Mouse (Mus musculus): ENCODE measurements around the gene Prim2. TPM values are rescaled to one million over a fixed set of nuclear protein-coding genes. Genes with fewer than 3 reads are reported as not detected.

The Prim2 gene
- polyA plus RNA-seq, 1 experiment from 2014 or later, result 33.5 TPM

GRCm38 (mm10) chr1:33680435-33680834, 10.8 kb upstream of the Prim2 start:
- H3K27ac ChIP-seq (replicated peaks), result no peak overlapping the region
- no peaks in the 10 kb centered on the region for H3K4me1 ChIP-seq
- 66% methylated on average over 3 of the region's 4 CpGs for WGBS
- no peak overlapping the region for H3K4me2 ChIP-seq (replicated peaks)
- no peaks in the 10 kb centered on the region for H3K36me3 ChIP-seq
- no peaks in the 10 kb centered on the region for H3K9me3 ChIP-seq
- H3K27me3 ChIP-seq, result no peaks in the 10 kb centered on the region
- H3K4me3 ChIP-seq, result no peak overlapping the region
- no peak overlapping the region for H3K9ac ChIP-seq (replicated peaks)
- no peak for ATAC-seq (replicated peaks)

GRCm38 (mm10) chr1:33673158-33673960, 3.8 kb upstream of the Prim2 start:
- Histone ChIP-seq H3K4me2 (replicated peaks) (no peak overlapping the region), H3K36me3 (no peaks in the 10 kb centered on the region), H3K9ac (replicated peaks) (no peak overlapping the region), H3K9me3 (no peaks in the 10 kb centered on the region), H3K4me1 (peaks cover 13% of the 10 kb centered on the region), H3K4me3 (no peak overlapping the region), H3K27me3 (no peaks in the 10 kb centered on the region), H3K27ac (replicated peaks) (no peak overlapping the region)
- no peak for ATAC-seq (replicated peaks)
- 77% methylated on average over 17 of the region's 17 CpGs for WGBS

DNA sequence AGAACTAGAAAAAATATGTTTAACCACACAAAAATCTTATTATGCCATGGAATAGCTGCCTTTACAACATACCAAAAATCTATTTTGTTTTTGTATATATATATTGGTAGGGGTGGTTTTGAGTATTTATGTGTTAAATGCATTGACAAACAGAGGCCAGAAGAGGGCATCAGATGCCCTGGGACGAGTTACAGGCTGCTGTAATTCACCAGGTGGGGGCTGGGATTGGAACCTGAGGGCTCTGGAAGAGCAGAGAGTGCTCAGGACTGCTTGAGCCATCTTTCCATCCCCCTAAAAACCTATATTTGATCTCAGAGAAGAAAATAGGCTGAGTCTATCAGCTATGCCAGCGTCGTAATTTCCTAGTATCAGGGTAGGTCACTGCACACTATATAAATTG, 2.9 kb upstream of the Prim2 start:
- Histone ChIP-seq H3K36me3 (no peaks in the 10 kb centered on the region), H3K4me2 (replicated peaks) (no peak overlapping the region), H3K27ac (replicated peaks) (no peak overlapping the region), H3K4me3 (no peak overlapping the region), H3K9me3 (no peaks in the 10 kb centered on the region), H3K4me1 (peaks cover 16% of the 10 kb centered on the region), H3K9ac (replicated peaks) (no peak overlapping the region), H3K27me3 (no peaks in the 10 kb centered on the region)
- 31% methylated on average over 3 of the region's 3 CpGs for WGBS
- no peak for ATAC-seq (replicated peaks)

DNA sequence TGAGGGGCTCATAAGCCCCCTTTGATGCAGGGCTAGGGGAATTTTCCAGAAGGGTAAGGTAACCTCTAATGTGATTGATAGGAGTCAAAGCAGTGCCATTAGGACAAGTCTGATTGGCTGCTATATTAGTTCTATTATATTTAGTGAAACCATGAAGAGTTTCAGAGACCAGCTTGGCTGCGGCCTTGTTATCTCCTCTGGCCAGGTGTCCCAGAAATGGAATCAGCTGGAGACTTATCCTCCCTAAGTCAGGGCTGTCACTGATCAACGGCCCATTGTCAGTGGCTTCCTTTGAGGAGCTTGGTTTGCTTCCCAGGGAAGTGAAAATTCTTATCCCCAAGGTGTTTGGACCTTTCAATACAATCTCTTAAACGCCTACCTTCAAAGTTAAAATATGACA, 2.5 kb upstream of the Prim2 start:
- WGBS, result 70% methylated on average over 3 of the region's 3 CpGs
- peaks cover 16% of the 10 kb centered on the region for H3K4me1 ChIP-seq
- no peak for ATAC-seq (replicated peaks)
- no peak overlapping the region for H3K9ac ChIP-seq (replicated peaks)
- no peaks in the 10 kb centered on the region for H3K27me3 ChIP-seq
- H3K36me3 ChIP-seq, result no peaks in the 10 kb centered on the region
- H3K4me2 ChIP-seq (replicated peaks), result no peak overlapping the region
- no peak overlapping the region for H3K4me3 ChIP-seq
- H3K9me3 ChIP-seq, result no peaks in the 10 kb centered on the region
- H3K27ac ChIP-seq (replicated peaks), result no peak overlapping the region

DNA sequence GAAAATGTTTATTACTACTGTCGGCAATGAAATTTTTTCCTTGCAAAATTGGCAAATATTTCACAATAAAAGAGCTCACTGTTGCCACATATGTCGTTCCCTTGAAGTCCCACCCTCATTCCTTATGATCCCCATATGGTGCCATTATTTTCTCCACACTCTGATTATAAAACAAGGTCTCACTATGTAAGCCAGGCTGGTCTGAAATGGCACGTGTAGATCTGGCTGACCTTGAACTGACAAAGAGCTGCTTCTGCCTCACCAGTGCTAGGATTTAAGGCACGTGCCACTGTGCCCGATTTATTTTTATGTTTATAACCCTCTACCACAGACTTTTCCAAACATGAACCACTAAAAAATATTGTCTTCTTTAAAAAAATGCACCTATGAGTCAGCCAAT, 1.8 kb upstream of the Prim2 start:
- Histone ChIP-seq H3K27me3 (no peaks in the 10 kb centered on the region), H3K27ac (replicated peaks) (no peak overlapping the region), H3K36me3 (0 out of 2 replicates have a peak, but pooled peaks cover 3% of the 10 kb centered on the region), H3K9ac (replicated peaks) (no peak overlapping the region), H3K4me2 (replicated peaks) (no peak overlapping the region), H3K4me3 (no peak overlapping the region), H3K9me3 (no peaks in the 10 kb centered on the region), H3K4me1 (peaks cover 16% of the 10 kb centered on the region)
- 62% methylated on average over 5 of the region's 5 CpGs for WGBS
- ATAC-seq (replicated peaks), result no peak

DNA sequence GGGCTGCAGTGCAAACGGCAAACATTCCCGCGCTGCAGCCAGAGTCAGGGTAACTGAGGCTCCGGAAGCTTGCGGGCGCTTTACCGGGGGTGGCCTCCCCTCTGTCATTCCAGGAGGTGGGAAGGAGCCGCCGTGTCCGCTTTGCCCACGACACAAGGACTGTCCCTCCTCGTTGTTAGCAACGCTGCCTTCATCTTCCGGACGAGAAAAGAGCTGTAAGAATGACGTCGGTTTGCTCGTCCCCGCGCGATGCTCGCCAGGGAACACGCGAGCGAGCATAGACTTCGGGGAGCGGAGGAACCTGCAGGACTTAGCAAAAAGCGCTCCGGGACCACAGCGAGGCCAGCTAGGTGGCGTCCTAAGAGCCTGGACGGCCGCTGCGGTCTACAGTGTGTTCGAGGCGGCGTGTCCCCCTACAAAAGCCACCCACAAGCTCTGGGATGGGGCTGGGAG, 595 bp upstream of the Prim2 start:
- peak; percentile 79 for ATAC-seq (replicated peaks)
- Histone ChIP-seq H3K4me3 (peak overlapping the region; percentile 68), H3K27ac (replicated peaks) (peak overlapping the region; percentile 96), H3K9me3 (no peaks in the 10 kb centered on the region), H3K27me3 (no peaks in the 10 kb centered on the region), H3K4me1 (peaks cover 16% of the 10 kb centered on the region), H3K9ac (replicated peaks) (peak overlapping the region; percentile 75), H3K4me2 (replicated peaks) (peak overlapping the region; percentile 69), H3K36me3 (0 out of 2 replicates have a peak, but pooled peaks cover 3% of the 10 kb centered on the region)
- WGBS, result 0% methylated on average over 37 of the region's 37 CpGs

DNA sequence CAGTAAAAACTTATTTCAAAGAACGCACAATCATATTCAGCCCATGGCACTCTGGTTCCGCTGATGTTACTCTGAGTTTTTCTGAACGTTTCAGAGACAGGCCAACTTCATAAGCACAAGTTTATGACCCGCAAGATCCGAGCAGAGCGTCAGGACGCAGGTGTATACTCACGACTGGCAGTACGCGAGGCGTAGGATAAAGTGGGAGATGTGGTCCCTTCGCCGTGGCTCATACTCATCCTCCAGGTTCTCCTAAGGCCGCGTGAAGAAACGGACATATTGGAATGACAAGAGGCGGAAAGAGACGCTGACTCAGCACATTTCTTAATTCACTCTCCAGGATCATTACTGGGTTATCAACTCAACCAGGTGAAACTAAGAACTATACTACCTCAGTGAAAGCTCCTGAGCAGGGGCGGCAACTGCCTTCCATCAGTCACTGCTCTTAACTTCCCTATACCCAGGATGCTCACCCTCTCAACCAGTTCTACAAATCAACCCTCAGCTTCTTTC, 5.9 kb downstream of the Prim2 start:
- H3K9me3 ChIP-seq, result no peaks in the 10 kb centered on the region
- peaks cover 21% of the 10 kb centered on the region for H3K36me3 ChIP-seq
- no peak overlapping the region for H3K9ac ChIP-seq (replicated peaks)
- WGBS, result 89% methylated on average over 19 of the region's 19 CpGs
- no peak overlapping the region for H3K4me3 ChIP-seq
- peaks cover 6% of the 10 kb centered on the region for H3K4me1 ChIP-seq
- H3K27ac ChIP-seq (replicated peaks), result no peak overlapping the region
- no peak for ATAC-seq (replicated peaks)
- H3K4me2 ChIP-seq (replicated peaks), result no peak overlapping the region
- no peaks in the 10 kb centered on the region for H3K27me3 ChIP-seq

DNA sequence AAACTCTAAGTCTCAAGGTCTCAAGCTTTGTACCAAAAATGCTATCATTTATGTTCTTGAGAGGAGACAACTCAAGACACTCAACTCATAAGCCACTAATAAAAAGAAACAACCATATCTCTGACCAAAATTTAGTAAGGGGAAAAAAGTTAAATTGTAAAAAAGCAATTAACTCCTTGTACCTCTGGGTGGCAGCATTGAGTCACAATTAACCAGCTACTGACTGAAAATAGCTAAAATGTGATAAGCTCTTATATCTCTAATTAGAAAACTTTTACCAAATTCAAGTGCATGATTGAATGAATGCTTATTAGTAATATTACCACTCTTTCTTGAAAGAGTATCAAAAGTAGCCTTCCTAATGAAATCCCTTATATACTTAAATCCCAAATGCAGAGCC, 6.4 kb downstream of the Prim2 start:
- no peak for ATAC-seq (replicated peaks)

DNA sequence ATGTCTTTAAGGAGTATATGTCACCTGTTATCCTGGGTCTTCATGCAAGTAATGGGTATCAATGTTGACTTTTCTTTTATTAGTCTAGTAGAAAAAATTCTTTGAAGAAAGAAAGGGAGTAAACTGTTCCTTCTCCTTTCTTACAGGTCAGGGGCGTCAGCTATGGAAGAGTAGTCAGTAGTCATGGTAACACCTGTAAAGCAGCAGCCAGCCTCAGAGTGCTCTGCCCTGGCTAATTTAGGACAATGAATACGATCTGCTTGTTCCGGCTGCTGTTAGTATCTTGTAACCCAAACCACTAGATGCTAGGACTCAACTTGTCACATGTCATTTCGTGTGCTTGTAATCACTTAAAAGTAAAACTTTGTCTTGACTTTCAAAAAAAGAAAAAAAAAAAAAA, 11.3 kb downstream of the Prim2 start:
- ATAC-seq (replicated peaks), result no peak
- Histone ChIP-seq H3K27ac (replicated peaks) (no peak overlapping the region), H3K4me3 (no peak overlapping the region), H3K4me2 (replicated peaks) (no peak overlapping the region), H3K36me3 (peaks cover 22% of the 10 kb centered on the region), H3K9ac (replicated peaks) (no peak overlapping the region), H3K9me3 (no peaks in the 10 kb centered on the region), H3K27me3 (no peaks in the 10 kb centered on the region), H3K4me1 (no peaks in the 10 kb centered on the region)
- 76% methylated on average over 4 of the region's 4 CpGs for WGBS

More for the DNA sequence above, 6.4 kb downstream of the Prim2 start:
- Histone ChIP-seq H3K9me3 (no peaks in the 10 kb centered on the region), H3K4me3 (no peak overlapping the region), H3K27ac (replicated peaks) (no peak overlapping the region), H3K9ac (replicated peaks) (no peak overlapping the region), H3K27me3 (no peaks in the 10 kb centered on the region), H3K4me2 (replicated peaks) (no peak overlapping the region), H3K36me3 (peaks cover 21% of the 10 kb centered on the region), H3K4me1 (0 out of 2 replicates have a peak, but pooled peaks cover under 1% of the 10 kb centered on the region)

GRCm38 (mm10) chr1:33657574-33658149, 11.9 kb downstream of the Prim2 start:
- H3K36me3 ChIP-seq, result peaks cover 22% of the 10 kb centered on the region
- no peak overlapping the region for H3K27ac ChIP-seq (replicated peaks)
- no peak for ATAC-seq (replicated peaks)
- no peak overlapping the region for H3K4me3 ChIP-seq
- H3K4me2 ChIP-seq (replicated peaks), result no peak overlapping the region
- H3K27me3 ChIP-seq, result no peaks in the 10 kb centered on the region
- no peaks in the 10 kb centered on the region for H3K4me1 ChIP-seq
- WGBS, result 94% methylated on average over 12 of the region's 12 CpGs
- H3K9ac ChIP-seq (replicated peaks), result no peak overlapping the region
- no peaks in the 10 kb centered on the region for H3K9me3 ChIP-seq

GRCm38 (mm10) chr1:33650875-33651274, 18.7 kb downstream of the Prim2 start:
- 90% methylated on average over 11 of the region's 11 CpGs for WGBS
- Histone ChIP-seq H3K27ac (replicated peaks) (no peak overlapping the region), H3K9me3 (no peaks in the 10 kb centered on the region), H3K4me1 (peaks cover 2% of the 10 kb centered on the region; the same call in 1 of the 2 replicates), H3K4me2 (replicated peaks) (no peak overlapping the region), H3K9ac (replicated peaks) (no peak overlapping the region), H3K36me3 (peaks cover 5% of the 10 kb centered on the region; the same call in 1 of the 2 replicates), H3K4me3 (no peak overlapping the region), H3K27me3 (no peaks in the 10 kb centered on the region)
- ATAC-seq (replicated peaks), result no peak

DNA sequence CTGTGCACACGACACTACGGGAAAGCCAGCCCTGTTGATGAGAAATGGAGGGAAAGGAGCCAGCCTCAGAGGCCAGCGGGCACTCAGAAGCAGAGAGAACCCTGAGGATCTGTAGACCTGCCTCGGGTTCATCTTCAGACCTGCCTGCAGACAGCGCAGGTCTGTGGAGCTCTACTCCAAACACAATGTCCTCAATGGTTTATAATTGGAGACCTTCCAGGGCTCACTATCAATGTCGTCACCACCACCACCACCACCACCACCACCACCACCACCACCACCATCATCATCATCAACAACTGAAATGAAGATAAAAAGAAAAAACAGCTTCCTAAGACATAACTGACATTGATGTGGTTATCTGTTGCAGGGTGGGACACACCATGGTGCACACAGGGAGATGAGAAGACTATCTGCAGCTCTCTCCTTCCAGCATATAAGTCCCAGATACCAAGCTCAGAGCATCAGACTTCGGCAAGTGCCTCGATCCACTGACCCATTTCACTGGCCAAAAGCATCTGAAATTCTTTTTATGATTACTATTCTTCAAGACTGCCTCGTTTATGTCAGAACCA, 20.0 kb downstream of the Prim2 start:
- Histone ChIP-seq H3K4me2 (replicated peaks) (no peak overlapping the region), H3K9ac (replicated peaks) (no peak overlapping the region), H3K9me3 (no peaks in the 10 kb centered on the region), H3K4me3 (no peak overlapping the region), H3K4me1 (peaks cover 6% of the 10 kb centered on the region), H3K27me3 (no peaks in the 10 kb centered on the region), H3K36me3 (peaks cover 5% of the 10 kb centered on the region; the same call in 1 of the 2 replicates), H3K27ac (replicated peaks) (no peak overlapping the region)
- 97% methylated on average over 9 of the region's 9 CpGs for WGBS
- ATAC-seq (replicated peaks), result no peak

Measured in forebrain, embryonic 15.5 days (tissue).